Mouse (Mus musculus) cortical plate, adult 2 months (tissue): ENCODE results near the gene Fam117b.

Experiments used
- CTCF ChIP-seq: fragments of 200-500 bp; IDR thresholded peaks from 2 replicates; pipeline ENCODE4 v1.5.1; 2011; ENCODE audit warnings: mild to moderate bottlenecking, control low read depth, low read length; ENCODE audit not compliant: insufficient read depth; ENCODE audit errors: extremely low read depth
- POLR2A ChIP-seq: fragments of 200-500 bp; IDR thresholded peaks from 2 replicates; pipeline ENCODE4 v1.6.1; 2011; ENCODE audit warnings: mild to moderate bottlenecking, low read length, control low read depth; ENCODE audit not compliant: insufficient read depth; ENCODE audit errors: extremely low read depth

- TF ChIP-seq CTCF (no peak), POLR2A (no peak)
These were observed 44.4 kb downstream of the Fam117b start for GRCm38 (mm10) chr1:59957206-59957605.
